Mouse (Mus musculus): Measurements from ENCODE around the gene Phf24.

The Phf24 gene

GRCm38 (mm10) chr4:42916617-42917401 lies at the start of gene Phf24:
Gene Phf24, plus strand, starts transcription at chr4:42916660.
- no peak for DNase-seq (ENCODE audit: low spot score)

GRCm38 (mm10) chr4:42867390-42867789 lies 49.1 kb upstream of the Phf24 start:
- DNase-seq (ENCODE audit: low spot score) = no peak

- no peak for DNase-seq (ENCODE audit: low spot score)
These were observed 48.3 kb upstream of the Phf24 start for GRCm38 (mm10) chr4:42868193-42868592.

- DNase-seq (ENCODE audit: low spot score) = no peak
These were observed 45.7 kb upstream of the Phf24 start for GRCm38 (mm10) chr4:42870748-42871147.

GRCm38 (mm10) chr4:42872151-42872550 lies 44.3 kb upstream of the Phf24 start:
- DNase-seq (ENCODE audit: low spot score) = no peak

- DNase-seq (ENCODE audit: low spot score) = no peak
These were observed 43.6 kb upstream of the Phf24 start for GRCm38 (mm10) chr4:42872746-42873435.

- DNase-seq (ENCODE audit: low spot score) = no peak
These were observed 42.3 kb upstream of the Phf24 start, which contains the start of gene Fam205c for GRCm38 (mm10) chr4:42874134-42874533. Gene Fam205c, minus strand, starts transcription at chr4:42874234.

- peak; percentile 37 for DNase-seq (ENCODE audit: low spot score)
These were observed 39.7 kb upstream of the Phf24 start for GRCm38 (mm10) chr4:42876586-42877291.

GRCm38 (mm10) chr4:42877657-42878056 lies 38.8 kb upstream of the Phf24 start:
- no peak for DNase-seq (ENCODE audit: low spot score)

GRCm38 (mm10) chr4:42879829-42880676 lies 36.4 kb upstream of the Phf24 start:
- DNase-seq (ENCODE audit: low spot score) = no peak

GRCm38 (mm10) chr4:42880677-42880948 lies 35.8 kb upstream of the Phf24 start:
- no peak for DNase-seq (ENCODE audit: low spot score)

- DNase-seq (ENCODE audit: low spot score) = no peak
These were observed 29.5 kb upstream of the Phf24 start for GRCm38 (mm10) chr4:42886926-42887325.

- DNase-seq (ENCODE audit: low spot score) = no peak
These were observed 27.7 kb upstream of the Phf24 start for GRCm38 (mm10) chr4:42888806-42889205.

- DNase-seq (ENCODE audit: low spot score) = no peak
These were observed 25.3 kb upstream of the Phf24 start for GRCm38 (mm10) chr4:42891176-42891575.

- no peak for DNase-seq (ENCODE audit: low spot score)
These were observed 21.3 kb upstream of the Phf24 start for GRCm38 (mm10) chr4:42895118-42895517.

- DNase-seq (ENCODE audit: low spot score) = no peak
These were observed 17.5 kb upstream of the Phf24 start for GRCm38 (mm10) chr4:42898914-42899313.

GRCm38 (mm10) chr4:42900878-42901277 lies 15.6 kb upstream of the Phf24 start:
- DNase-seq (ENCODE audit: low spot score) = no peak

GRCm38 (mm10) chr4:42902174-42902573 lies 14.3 kb upstream of the Phf24 start:
- DNase-seq (ENCODE audit: low spot score) = no peak

- DNase-seq (ENCODE audit: low spot score) = no peak
These were observed 13.7 kb upstream of the Phf24 start for GRCm38 (mm10) chr4:42902730-42903129.

GRCm38 (mm10) chr4:42903942-42904341 lies 12.5 kb upstream of the Phf24 start:
- no peak for DNase-seq (ENCODE audit: low spot score)

GRCm38 (mm10) chr4:42904523-42904922 lies 11.9 kb upstream of the Phf24 start:
- DNase-seq (ENCODE audit: low spot score) = no peak

GRCm38 (mm10) chr4:42904966-42905365 lies 11.5 kb upstream of the Phf24 start:
- DNase-seq (ENCODE audit: low spot score) = no peak
